Mouse (Mus musculus): Measurements from ENCODE around the gene Klhl29. TPM values are rescaled to one million over a fixed set of nuclear protein-coding genes. Genes with fewer than 3 reads are reported as not detected.

The Klhl29 gene
- polyA plus RNA-seq, 1 experiment from 2014 or later = 2.8 TPM

GRCm38 (mm10) chr12:5210786-5211185, 164.7 kb downstream of the Klhl29 start:
- WGBS = 66% methylated on average over 9 of the region's 9 CpGs
- H3K9me3 ChIP-seq (ENCODE audit: control insufficient read depth, low read length) = no peaks in the 10 kb centered on the region
- H3K27ac ChIP-seq (ENCODE audit: low read depth) = no peak overlapping the region
- no peak overlapping the region for H3K4me3 ChIP-seq (ENCODE audit: low read depth, low read length)
- peaks cover 11% of the 10 kb centered on the region for H3K36me3 ChIP-seq (ENCODE audit: control insufficient read depth, insufficient read depth, low read length)
- H3K27me3 ChIP-seq (replicated peaks; ENCODE audit: control insufficient read depth, insufficient read depth, low read length) = no peaks in the 10 kb centered on the region
- no peak overlapping the region for H3K9ac ChIP-seq (ENCODE audit: low read length)
- ATAC-seq (replicated peaks; ENCODE audit: low FRiP score, low TSS enrichment, low read depth) (no peak), DNase-seq (ENCODE audit: low spot score) (no peak)
- H3K4me1 ChIP-seq (replicated peaks; ENCODE audit: control insufficient read depth, insufficient read depth, low read length) = peaks cover 7% of the 10 kb centered on the region; the same call in 1 of the 2 replicates
- no peak overlapping the region for H3K4me2 ChIP-seq (ENCODE audit: low read length)

GRCm38 (mm10) chr12:5207941-5208905, 167.3 kb downstream of the Klhl29 start:
- no peak overlapping the region for H3K9ac ChIP-seq (ENCODE audit: low read length)
- 76% methylated on average over 17 of the region's 17 CpGs for WGBS

GRCm38 (mm10) chr12:5207172-5207571, 168.3 kb downstream of the Klhl29 start:
- no peak overlapping the region for H3K27ac ChIP-seq (ENCODE audit: low read depth)
- H3K4me3 ChIP-seq (ENCODE audit: low read depth, low read length) = no peak overlapping the region
- WGBS = 88% methylated on average over 4 of the region's 4 CpGs
- H3K9ac ChIP-seq (ENCODE audit: low read length) = no peak overlapping the region
- H3K4me2 ChIP-seq (ENCODE audit: low read length) = no peak overlapping the region
- H3K36me3 ChIP-seq (ENCODE audit: control insufficient read depth, insufficient read depth, low read length) = peaks cover 11% of the 10 kb centered on the region
- H3K9me3 ChIP-seq (ENCODE audit: control insufficient read depth, low read length) = no peaks in the 10 kb centered on the region
- ATAC-seq (replicated peaks; ENCODE audit: low FRiP score, low TSS enrichment, low read depth) (no peak), DNase-seq (ENCODE audit: low spot score) (no peak)
- H3K4me1 ChIP-seq (replicated peaks; ENCODE audit: control insufficient read depth, insufficient read depth, low read length) = peaks cover 12% of the 10 kb centered on the region; the same call in 1 of the 2 replicates
- no peaks in the 10 kb centered on the region for H3K27me3 ChIP-seq (replicated peaks; ENCODE audit: control insufficient read depth, insufficient read depth, low read length)

More at GRCm38 (mm10) chr12:5207941-5208905, 167.3 kb downstream of the Klhl29 start:
- ATAC-seq (replicated peaks; ENCODE audit: low FRiP score, low TSS enrichment, low read depth) (no peak), DNase-seq (ENCODE audit: low spot score) (no peak)
- peaks cover 12% of the 10 kb centered on the region; the same call in 1 of the 2 replicates for H3K4me1 ChIP-seq (replicated peaks; ENCODE audit: control insufficient read depth, insufficient read depth, low read length)
- H3K27ac ChIP-seq (ENCODE audit: low read depth) = no peak overlapping the region
- no peak overlapping the region for H3K4me2 ChIP-seq (ENCODE audit: low read length)
- peaks cover 11% of the 10 kb centered on the region for H3K36me3 ChIP-seq (ENCODE audit: control insufficient read depth, insufficient read depth, low read length)
- no peaks in the 10 kb centered on the region for H3K27me3 ChIP-seq (replicated peaks; ENCODE audit: control insufficient read depth, insufficient read depth, low read length)
- no peak overlapping the region for H3K4me3 ChIP-seq (ENCODE audit: low read depth, low read length)
- H3K9me3 ChIP-seq (ENCODE audit: control insufficient read depth, low read length) = no peaks in the 10 kb centered on the region

GRCm38 (mm10) chr12:5204071-5204840, 171.2 kb downstream of the Klhl29 start:
- H3K27me3 ChIP-seq (replicated peaks; ENCODE audit: control insufficient read depth, insufficient read depth, low read length) = no peaks in the 10 kb centered on the region
- peaks cover 12% of the 10 kb centered on the region; the same call in 1 of the 2 replicates for H3K4me1 ChIP-seq (replicated peaks; ENCODE audit: control insufficient read depth, insufficient read depth, low read length)
- H3K9ac ChIP-seq (ENCODE audit: low read length) = no peak overlapping the region
- no peak for DNase-seq (ENCODE audit: low spot score)
- peaks cover 6% of the 10 kb centered on the region; the same call in 1 of the 2 replicates for H3K36me3 ChIP-seq (ENCODE audit: control insufficient read depth, insufficient read depth, low read length)
- H3K9me3 ChIP-seq (ENCODE audit: control insufficient read depth, low read length) = no peaks in the 10 kb centered on the region
- no peak overlapping the region for H3K4me3 ChIP-seq (ENCODE audit: low read depth, low read length)
- 59% methylated on average over 11 of the region's 11 CpGs for WGBS
- H3K4me2 ChIP-seq (ENCODE audit: low read length) = no peak overlapping the region
- no peak for ATAC-seq (replicated peaks; ENCODE audit: low FRiP score, low TSS enrichment, low read depth)
- no peak overlapping the region for H3K27ac ChIP-seq (ENCODE audit: low read depth)

- Histone ChIP-seq H3K9ac (ENCODE audit: low read length) (no peak overlapping the region), H3K9me3 (ENCODE audit: control insufficient read depth, low read length) (no peaks in the 10 kb centered on the region), H3K27me3 (replicated peaks; ENCODE audit: control insufficient read depth, insufficient read depth, low read length) (no peaks in the 10 kb centered on the region), H3K36me3 (ENCODE audit: control insufficient read depth, insufficient read depth, low read length) (peaks cover 6% of the 10 kb centered on the region; the same call in 1 of the 2 replicates), H3K27ac (ENCODE audit: low read depth) (no peak overlapping the region), H3K4me3 (ENCODE audit: low read depth, low read length) (no peak overlapping the region), H3K4me2 (ENCODE audit: low read length) (no peak overlapping the region), H3K4me1 (replicated peaks; ENCODE audit: control insufficient read depth, insufficient read depth, low read length) (peaks cover 15% of the 10 kb centered on the region; the same call in 1 of the 2 replicates)
- no peak for DNase-seq (ENCODE audit: low spot score)
- ATAC-seq (replicated peaks; ENCODE audit: low FRiP score, low TSS enrichment, low read depth) = no peak
- 73% methylated on average over 5 of the region's 5 CpGs for WGBS
Observed at GRCm38 (mm10) chr12:5203385-5203784, 172.1 kb downstream of the Klhl29 start.

- Histone ChIP-seq H3K36me3 (ENCODE audit: control insufficient read depth, insufficient read depth, low read length) (no peaks in the 10 kb centered on the region), H3K9ac (ENCODE audit: low read length) (no peak overlapping the region), H3K4me2 (ENCODE audit: low read length) (no peak overlapping the region), H3K4me3 (ENCODE audit: low read depth, low read length) (no peak overlapping the region), H3K9me3 (ENCODE audit: control insufficient read depth, low read length) (no peaks in the 10 kb centered on the region), H3K27me3 (replicated peaks; ENCODE audit: control insufficient read depth, insufficient read depth, low read length) (no peaks in the 10 kb centered on the region), H3K4me1 (replicated peaks; ENCODE audit: control insufficient read depth, insufficient read depth, low read length) (peaks cover 8% of the 10 kb centered on the region; the same call in 1 of the 2 replicates), H3K27ac (ENCODE audit: low read depth) (no peak overlapping the region)
- 16% methylated on average over 4 of the region's 4 CpGs for WGBS
- peak; percentile 65 for ATAC-seq (replicated peaks; ENCODE audit: low FRiP score, low TSS enrichment, low read depth)
- no peak for DNase-seq (ENCODE audit: low spot score)
Observed at GRCm38 (mm10) chr12:5198254-5198653, 177.2 kb downstream of the Klhl29 start.

GRCm38 (mm10) chr12:5194176-5194575, 181.3 kb downstream of the Klhl29 start:
- Histone ChIP-seq H3K4me2 (ENCODE audit: low read length) (no peak overlapping the region), H3K27me3 (replicated peaks; ENCODE audit: control insufficient read depth, insufficient read depth, low read length) (no peaks in the 10 kb centered on the region), H3K9me3 (ENCODE audit: control insufficient read depth, low read length) (no peaks in the 10 kb centered on the region), H3K9ac (ENCODE audit: low read length) (no peak overlapping the region), H3K4me3 (ENCODE audit: low read depth, low read length) (no peak overlapping the region), H3K36me3 (ENCODE audit: control insufficient read depth, insufficient read depth, low read length) (no peaks in the 10 kb centered on the region), H3K4me1 (replicated peaks; ENCODE audit: control insufficient read depth, insufficient read depth, low read length) (peaks cover 25% of the 10 kb centered on the region), H3K27ac (ENCODE audit: low read depth) (no peak overlapping the region)
- ATAC-seq (replicated peaks; ENCODE audit: low FRiP score, low TSS enrichment, low read depth) (no peak), DNase-seq (ENCODE audit: low spot score) (no peak)
- WGBS = 70% methylated on average over 6 of the region's 6 CpGs

GRCm38 (mm10) chr12:5192380-5192718, 183.1 kb downstream of the Klhl29 start:
- Histone ChIP-seq H3K27ac (ENCODE audit: low read depth) (peak overlapping the region; percentile 64; the same call in 1 of the 2 replicates), H3K9ac (ENCODE audit: low read length) (no peak overlapping the region), H3K4me1 (replicated peaks; ENCODE audit: control insufficient read depth, insufficient read depth, low read length) (peaks cover 25% of the 10 kb centered on the region), H3K27me3 (replicated peaks; ENCODE audit: control insufficient read depth, insufficient read depth, low read length) (no peaks in the 10 kb centered on the region), H3K4me3 (ENCODE audit: low read depth, low read length) (no peak overlapping the region), H3K4me2 (ENCODE audit: low read length) (peak overlapping the region; percentile 36), H3K9me3 (ENCODE audit: control insufficient read depth, low read length) (no peaks in the 10 kb centered on the region), H3K36me3 (ENCODE audit: control insufficient read depth, insufficient read depth, low read length) (no peaks in the 10 kb centered on the region)
- ATAC-seq (replicated peaks; ENCODE audit: low FRiP score, low TSS enrichment, low read depth) (no peak), DNase-seq (ENCODE audit: low spot score) (no peak)
- WGBS = 41% methylated on average over 9 of the region's 9 CpGs

All from intestine, embryonic 14.5 days (tissue).